Mouse (Mus musculus) MEL (cell line): ENCODE results near the gene Spag7. TPM values are rescaled to one million over a fixed set of nuclear protein-coding genes. Genes with fewer than 3 reads are reported as not detected.

Experiments
- DNase-seq: peaks from one replicate; pipeline ENCODE4 v3.0.0; 2011; ENCODE audit warnings: low read depth, low spot score
- H3K27ac ChIP-seq: 2 replicates; pipeline ENCODE4 v1.5.1; 2012; ENCODE audit warnings: low read depth, mild to moderate bottlenecking, control low read depth, low read length, moderate library complexity; ENCODE audit not compliant: control insufficient read depth
- H3K27me3 ChIP-seq, 2 experiments: fragments of 150-350 bp in 1 of 2; sonication (generic) in 1 of 2; 2 replicates each; pipeline ENCODE4 v1.6.1; 2012; ENCODE audit warnings: low read length in 2 of 2, mild to moderate bottlenecking in 2 of 2, improper control_type of control experiment in 1 of 2, moderate library complexity in 1 of 2; ENCODE audit not compliant: insufficient read depth in 2 of 2, control insufficient read depth in 1 of 2
- H3K36me3 ChIP-seq, 2 experiments: 2 replicates each; pipeline ENCODE4 v1.6.1; 2012 to 2014; ENCODE audit warnings: low read length in 2 of 2, improper control_type of control experiment in 1 of 2, inconsistent platforms in 1 of 2, mild to moderate bottlenecking in 1 of 2; ENCODE audit not compliant: insufficient read depth in 2 of 2, control insufficient read depth in 1 of 2
- H3K4me1 ChIP-seq, 2 experiments: fragments of 150-350 bp in 1 of 2; sonication (generic) in 1 of 2; 2 replicates each; pipeline ENCODE4 v1.6.1; 2012; ENCODE audit warnings: low read length in 2 of 2, improper control_type of control experiment in 1 of 2, mild to moderate bottlenecking in 1 of 2; ENCODE audit not compliant: insufficient read depth in 2 of 2, control insufficient read depth in 1 of 2
- H3K4me3 ChIP-seq, 2 experiments: fragments of 150-350 bp in 1 of 2; sonication (generic) in 1 of 2; 2 replicates each; pipeline ENCODE4 v1.5.1; 2012; ENCODE audit warnings: low read depth in 2 of 2, low read length in 2 of 2, mild to moderate bottlenecking in 2 of 2, moderate library complexity in 2 of 2, control low read depth in 1 of 2, improper control_type of control experiment in 1 of 2; ENCODE audit not compliant: control insufficient read depth in 1 of 2, insufficient read depth in 1 of 2
- H3K79me2 ChIP-seq: 2 replicates; pipeline ENCODE4 v1.6.1; 2012; ENCODE audit warnings: mild to moderate bottlenecking, low read length, moderate library complexity; ENCODE audit not compliant: control insufficient read depth, poor library complexity, insufficient read depth
- H3K9ac ChIP-seq: 2 replicates; pipeline ENCODE4 v1.6.1; 2012; ENCODE audit warnings: low read depth, mild to moderate bottlenecking, control low read depth, low read length, moderate library complexity; ENCODE audit not compliant: control insufficient read depth, poor library complexity, severe bottlenecking
- H3K9me3 ChIP-seq: fragments of 150-350 bp; sonication (generic); replicated peaks from 2 replicates; pipeline ENCODE4 v1.6.1; 2012; ENCODE audit warnings: mild to moderate bottlenecking, low read length, improper control_type of control experiment, moderate library complexity; ENCODE audit not compliant: insufficient read depth
- CTCF ChIP-seq, 3 experiments: IDR thresholded peaks in 2 of 3; conservative IDR thresholded peaks in 1 of 3; 2 replicates each; pipeline ENCODE4 v1.5.1; 2011 to 2012; ENCODE audit warnings: low read length in 3 of 3, low read depth in 2 of 3, mild to moderate bottlenecking in 2 of 3, improper control_type of control experiment in 1 of 3, inconsistent platforms in 1 of 3, mixed read lengths in 1 of 3, moderate library complexity in 1 of 3; ENCODE audit not compliant: control insufficient read depth in 1 of 3, insufficient read depth in 1 of 3, poor library complexity in 1 of 3, severe bottlenecking in 1 of 3
- E2F4 ChIP-seq: IDR thresholded peaks from 2 replicates; pipeline ENCODE4 v1.6.1; 2011; ENCODE audit warnings: low read depth, low read length, improper control_type of control experiment, borderline replicate concordance
- HCFC1 ChIP-seq: IDR thresholded peaks from 2 replicates; pipeline ENCODE4 v1.6.1; 2012; ENCODE audit warnings: low read depth, mild to moderate bottlenecking, inconsistent platforms, low read length, improper control_type of control experiment, moderate library complexity
- MAZ ChIP-seq: IDR thresholded peaks from 2 replicates; pipeline ENCODE4 v1.6.1; 2012; ENCODE audit warnings: low read depth, mild to moderate bottlenecking, inconsistent platforms, low read length, improper control_type of control experiment
- MEF2A ChIP-seq: IDR thresholded peaks from 2 replicates; pipeline ENCODE4 v1.6.1; 2014; ENCODE audit warnings: low read depth, mild to moderate bottlenecking, inconsistent platforms, low read length, improper control_type of control experiment; ENCODE audit not compliant: poor library complexity, insufficient replicate concordance, severe bottlenecking; ENCODE audit errors: extremely low read depth
- MYB ChIP-seq: IDR thresholded peaks from 2 replicates; pipeline ENCODE4 v1.6.1; 2011; ENCODE audit warnings: mild to moderate bottlenecking, low read depth, low read length, improper control_type of control experiment
- TBP ChIP-seq: IDR thresholded peaks from 2 replicates; pipeline ENCODE4 v1.8.0; 2011; ENCODE audit warnings: low read depth, low read length, improper control_type of control experiment
- USF1 ChIP-seq: IDR thresholded peaks from 2 replicates; pipeline ENCODE4 v1.6.1; 2014; ENCODE audit warnings: low read depth, mild to moderate bottlenecking, inconsistent platforms, low read length, improper control_type of control experiment, moderate library complexity
- USF2 ChIP-seq, 2 experiments: IDR thresholded peaks; 2 replicates each; pipeline ENCODE4 v1.6.1; 2011 to 2012; ENCODE audit warnings: improper control_type of control experiment in 2 of 2, low read length in 2 of 2, borderline replicate concordance in 1 of 2, inconsistent platforms in 1 of 2, low read depth in 1 of 2, mild to moderate bottlenecking in 1 of 2; ENCODE audit not compliant: insufficient read depth in 1 of 2
- polyA plus RNA-seq, 2 experiments: library from polyadenylated mRNA; stranded (reverse) in 1 of 2; unstranded in 1 of 2; fragments of >175 nt in 1 of 2; fragments of >200 nt in 1 of 2; gene quantifications; 2 replicates each; pipeline versions ENCODE4 v1.2.1 to v1.2.4; 2012; ENCODE audit warnings: low replicate concordance in 2 of 2, low read depth in 1 of 2; ENCODE audit not compliant: insufficient read length in 2 of 2, insufficient read depth in 1 of 2, missing spikeins in 1 of 2
- total RNA-seq: library from RNA; depleted of rRNA; stranded (reverse); fragments of 300-350 nt; gene quantifications from 2 replicates; pipeline ENCODE4 v1.2.3, GENCODE M21; 2012

The Spag7 gene
- total and polyA plus RNA-seq, 3 experiments: 76.4 to 99.6 TPM; not detected in 1

DNA sequence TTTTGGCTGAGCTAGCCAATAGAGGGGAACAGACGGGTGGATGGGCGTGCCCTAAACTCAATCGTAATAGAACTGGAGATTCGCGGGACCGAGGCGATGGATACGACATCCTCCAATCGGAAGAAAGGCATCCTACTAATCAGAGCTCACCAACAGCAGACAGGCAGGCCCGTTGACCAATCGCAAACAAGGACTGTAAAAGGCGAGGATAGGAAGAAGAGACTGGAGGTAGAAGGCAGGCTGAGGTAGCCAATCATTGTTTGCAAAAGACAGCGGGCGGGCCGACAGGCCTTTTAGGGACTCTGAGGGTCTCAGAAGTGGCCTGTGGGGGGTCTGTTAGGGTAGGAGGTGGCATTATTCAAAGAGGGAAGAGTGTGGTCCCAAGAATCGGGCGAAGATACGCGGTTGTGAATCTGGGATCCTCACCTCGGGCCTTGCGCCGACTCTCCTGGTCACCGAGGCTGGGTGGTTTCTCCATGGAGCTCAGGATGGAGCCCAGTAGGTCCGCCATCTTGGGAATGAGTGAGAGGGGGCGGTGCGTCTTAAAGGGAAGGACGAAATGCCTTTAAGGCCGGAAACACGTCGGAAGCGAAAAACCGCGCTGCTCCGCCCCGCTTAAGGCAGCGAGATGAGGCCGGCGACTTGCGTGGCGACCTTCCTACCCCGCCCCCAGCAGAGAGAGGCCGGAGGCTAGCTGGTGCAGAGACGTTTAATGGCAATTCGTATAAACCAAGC, at the start of gene Spag7 (continued):
- TF ChIP-seq USF2 (IDR thresholded peaks at IDR 0.05; ENCODE audit: borderline replicate concordance in 1 of 2, insufficient read depth in 1 of 2, low read depth in 1 of 2, low read length in 2 of 2): no peak
- 0 out of 2 replicates have a peak, but pooled peaks have one; percentile 27 for TF ChIP-seq E2F4
- TF ChIP-seq HCFC1: peak; percentile 80
- no peak for TF ChIP-seq CTCF (IDR thresholded peaks at IDR 0.05 in 2 of 3, conservative IDR thresholded peaks at IDR 0.05 in 1 of 3; ENCODE audit: control insufficient read depth in 1 of 3, insufficient read depth in 1 of 3, low read depth in 2 of 3, low read length in 3 of 3, poor library complexity in 1 of 3, severe bottlenecking in 1 of 3)

- H3K4me1 ChIP-seq: peaks cover 0 to 3% of the 10 kb centered on the region in 2 experiments; a peak in 1 of 4 replicates
- TF ChIP-seq MEF2A: no peak
- TF ChIP-seq, all 39 proteins: peak for 0
- Histone ChIP-seq H3K9ac (no peak overlapping the region), H3K36me3 (peaks cover 0 to 2% of the 10 kb centered on the region in 2 experiments; a peak in 1 of 4 replicates), H3K79me2 (no peaks in the 10 kb centered on the region), H3K9me3 (no peaks in the 10 kb centered on the region), H3K4me3 (no peak overlapping the region), H3K27ac (no peak overlapping the region), H3K27me3 (no peaks in the 10 kb centered on the region)
- no peak for DNase-seq
These were observed 49.3 kb upstream of the Spag7 start for GRCm38 (mm10) chr11:70718481-70718880.

GRCm38 (mm10) chr11:70715832-70716231, 46.6 kb upstream of the Spag7 start:
- Histone ChIP-seq H3K36me3 (peaks cover 0 to 2% of the 10 kb centered on the region in 2 experiments; a peak in 2 of 4 replicates), H3K9ac (no peak overlapping the region), H3K27ac (no peak overlapping the region), H3K79me2 (no peaks in the 10 kb centered on the region), H3K4me3 (no peak overlapping the region), H3K9me3 (no peaks in the 10 kb centered on the region), H3K27me3 (no peaks in the 10 kb centered on the region), H3K4me1 (peaks cover 0 to 2% of the 10 kb centered on the region in 2 experiments; a peak in 1 of 4 replicates)
- DNase-seq: no peak
- TF ChIP-seq TBP (no peak), USF1 (no peak)
- TF ChIP-seq, all 39 proteins: peak for 0

GRCm38 (mm10) chr11:70713222-70713621, 44.0 kb upstream of the Spag7 start:
- DNase-seq: no peak
- no peak overlapping the region for H3K4me3 ChIP-seq
- H3K4me1 ChIP-seq: no peaks in the 10 kb centered on the region
- H3K9me3 ChIP-seq: no peaks in the 10 kb centered on the region
- H3K9ac ChIP-seq: no peak overlapping the region
- no peak overlapping the region for H3K27ac ChIP-seq
- H3K36me3 ChIP-seq: no peaks in the 10 kb centered on the region; a peak in 1 of 4 replicates
- no peaks in the 10 kb centered on the region for H3K79me2 ChIP-seq
- TF ChIP-seq MAZ (no peak), HCFC1 (no peak), CTCF (IDR thresholded peaks at IDR 0.05 in 2 of 3, conservative IDR thresholded peaks at IDR 0.05 in 1 of 3; ENCODE audit: control insufficient read depth in 1 of 3, insufficient read depth in 1 of 3, low read depth in 2 of 3, low read length in 3 of 3, poor library complexity in 1 of 3, severe bottlenecking in 1 of 3) (no peak), MYB (no peak)
- H3K27me3 ChIP-seq: no peaks in the 10 kb centered on the region
